Mouse (Mus musculus) frontal cortex, postnatal 10 days (tissue): ENCODE data around the gene Mmp3.
"Not testable (repeated sequence)": the region's sequence is repeated elsewhere in the genome, so short reads cannot be mapped to it uniquely, and the experiment has no call there.

Experiments used
- DNase-seq, 2 experiments: peaks; one replicate each; pipeline ENCODE4 v3.0.0; 2022; ENCODE audit warnings: low spot score in 2 of 2, mixed read lengths in 1 of 2

Mmp3 gene

DNA sequence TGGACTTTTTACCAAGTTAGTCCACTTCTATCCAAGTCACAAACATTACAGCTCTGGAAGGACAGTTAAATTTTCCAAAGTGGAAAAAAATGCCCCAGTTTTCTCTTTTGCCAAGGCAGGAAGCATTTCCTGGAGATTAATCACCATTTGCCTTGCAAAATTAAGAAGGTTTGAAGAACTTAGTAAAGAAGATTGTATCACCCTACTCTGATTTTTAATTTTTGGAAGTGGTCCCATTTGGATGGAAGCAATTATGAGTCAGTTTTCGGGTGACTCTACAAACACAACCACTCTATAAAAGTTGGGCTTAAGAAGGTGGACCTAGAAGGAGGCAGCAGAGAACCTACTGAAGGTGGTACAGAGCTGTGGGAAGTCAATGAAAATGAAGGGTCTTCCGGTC lies at the start of gene Mmp3:
Gene Mmp3, plus strand, starts transcription at position 301 of the 400 bp plus-strand sequence.
- DNase-seq, result no peak

DNA sequence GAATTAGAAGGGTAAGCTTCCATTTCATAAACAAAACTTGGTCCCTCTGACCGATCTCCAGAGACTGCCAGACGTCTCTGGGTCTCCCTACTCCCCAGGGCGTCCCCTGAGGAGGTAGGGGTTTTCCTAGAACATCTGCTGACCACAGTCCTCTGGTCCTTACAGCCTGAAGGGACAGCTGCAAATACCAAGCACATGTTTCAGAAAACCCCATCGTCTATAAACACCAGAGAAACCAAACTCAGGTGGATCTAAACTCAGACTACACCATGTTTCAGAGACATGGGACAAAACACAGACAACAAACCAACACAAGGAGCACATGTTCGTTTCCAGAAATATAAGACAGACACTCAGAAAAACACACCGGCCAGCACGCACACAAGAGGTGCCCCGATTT lies 49.1 kb upstream of the Mmp3 start:
- not testable (repeated sequence) for DNase-seq

DNA sequence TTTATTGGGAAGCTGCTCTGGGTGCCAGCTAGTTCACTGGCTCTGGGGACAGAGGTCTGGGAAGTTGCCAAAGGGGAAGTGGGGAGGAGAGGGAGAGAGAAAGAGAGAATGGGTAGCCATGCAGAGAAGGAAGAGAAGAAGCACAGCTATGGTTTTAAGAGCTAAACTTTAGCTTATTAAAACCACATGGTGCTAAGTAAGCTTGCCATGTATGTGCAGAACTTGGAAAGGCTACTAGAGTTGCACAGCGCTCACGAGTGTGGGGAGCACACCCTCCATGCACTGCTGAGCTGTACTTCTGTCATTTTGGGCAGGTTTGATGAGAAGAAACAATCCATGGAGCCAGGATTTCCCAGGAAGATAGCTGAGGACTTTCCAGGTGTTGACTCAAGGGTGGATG lies 7.7 kb downstream of the Mmp3 start:
- no peak for DNase-seq

DNA sequence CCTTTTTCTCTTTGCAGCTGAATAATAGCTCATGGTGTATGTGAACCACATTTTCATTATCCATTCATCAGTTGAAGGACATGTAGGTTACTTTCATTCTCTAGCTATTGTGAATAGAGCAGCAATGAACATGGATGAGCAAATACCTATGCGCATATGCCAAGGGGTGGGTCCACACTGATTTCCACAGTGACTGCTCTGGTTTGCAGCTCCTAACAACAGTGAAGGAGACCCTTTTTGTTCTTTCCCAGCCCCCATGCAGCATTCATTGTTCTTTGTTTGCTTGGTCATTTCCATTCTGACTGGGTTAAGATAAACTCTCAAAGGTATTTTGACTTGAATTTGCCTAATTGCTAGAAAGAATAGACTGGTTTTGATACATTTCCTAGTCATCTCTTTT lies 24.6 kb downstream of the Mmp3 start:
- no peak for DNase-seq

DNA sequence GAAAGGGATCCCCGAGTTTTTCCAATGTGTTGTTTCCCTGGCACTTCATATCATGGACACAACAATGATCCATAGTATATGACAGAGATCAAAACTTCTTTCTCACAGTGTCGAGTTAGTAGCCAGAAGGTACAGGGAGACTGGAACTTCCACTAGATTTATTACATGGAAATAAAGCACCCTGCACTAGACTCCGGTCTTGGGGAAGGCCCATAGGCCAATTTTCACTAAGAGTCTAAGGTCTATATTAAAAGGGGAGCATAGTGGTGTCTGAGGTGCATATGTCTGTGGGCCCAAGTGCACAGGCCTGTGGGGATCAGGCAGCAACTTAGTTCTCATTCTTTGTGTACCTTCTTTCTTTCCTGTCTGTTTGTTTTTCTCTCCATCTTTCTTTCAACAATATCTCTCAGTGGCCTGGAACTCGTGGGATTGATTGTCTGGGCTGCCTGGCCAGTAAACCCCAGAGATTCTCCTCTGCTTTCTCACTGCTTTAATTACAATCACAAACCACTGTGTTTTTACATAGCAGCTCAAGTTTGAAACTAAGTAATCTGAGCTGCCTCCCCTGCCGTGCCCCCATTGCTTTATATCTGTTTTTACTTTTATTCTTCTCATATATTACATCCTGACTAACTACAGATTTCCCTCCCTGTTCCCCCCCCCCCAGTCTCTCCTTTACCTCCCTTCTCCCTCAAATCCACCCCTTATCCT lies 38.2 kb downstream of the Mmp3 start:
- DNase-seq, result no peak

DNA sequence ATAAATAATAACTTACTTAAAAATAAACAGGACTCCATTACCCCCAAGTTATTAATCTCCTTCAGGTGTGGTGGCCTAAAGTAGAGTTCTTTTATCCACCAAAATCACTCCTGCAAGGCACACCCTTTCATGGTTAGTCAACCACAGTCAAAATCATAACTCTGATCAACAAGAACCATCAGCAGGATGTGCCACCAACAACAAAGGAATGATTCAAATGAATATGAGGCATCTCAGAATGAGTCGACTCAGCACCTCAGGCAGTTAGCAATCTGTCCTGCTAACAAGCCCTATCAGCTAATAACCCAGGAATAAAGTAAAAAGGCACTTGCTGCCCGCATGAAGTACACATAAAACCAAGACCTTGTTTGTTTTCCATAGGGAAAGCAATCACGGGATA lies 55.5 kb downstream of the Mmp3 start:
- DNase-seq, result no peak

DNA sequence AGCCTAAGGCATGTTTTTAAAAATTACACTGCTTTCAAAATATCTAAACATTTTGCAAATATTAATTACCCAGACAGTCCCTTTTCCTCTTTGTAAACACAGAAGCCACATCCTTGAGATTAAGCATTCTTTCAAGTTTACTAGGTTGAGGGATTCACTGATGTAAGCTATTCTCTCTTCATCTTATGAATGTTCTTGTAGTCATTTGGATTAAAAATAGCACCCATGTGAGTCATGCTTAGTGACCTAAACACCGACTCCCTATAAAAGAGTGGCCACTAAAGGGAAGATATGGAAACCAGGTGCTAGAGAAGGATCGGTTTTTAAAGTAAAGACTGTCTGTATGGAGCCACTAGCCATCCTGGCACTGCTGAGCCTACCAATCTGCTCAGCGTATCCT lies 56.4 kb downstream of the Mmp3 start, which contains the start of gene Mmp10:
Gene Mmp10, plus strand, starts transcription at position 302 of the 400 bp plus-strand sequence.
- DNase-seq, result no peak
